Mouse (Mus musculus) liver, adult 2 months (tissue): ENCODE measurements around the gene Fxyd7. TPM values are rescaled to one million over a fixed set of nuclear protein-coding genes. Genes with fewer than 3 reads are reported as not detected.

Experiments
- DNase-seq: peaks from one replicate; pipeline ENCODE4 v3.0.0-alpha.2; 2011; ENCODE audit warnings: low read depth, low spot score; ENCODE audit errors: extremely low read depth
- H3K27ac ChIP-seq: fragments of 200-500 bp; replicated peaks from 2 replicates; pipeline ENCODE4 v1.5.1; 2012; ENCODE audit warnings: low read depth, mild to moderate bottlenecking, control low read depth, inconsistent platforms, low read length; ENCODE audit not compliant: insufficient read depth
- H3K27me3 ChIP-seq: fragments of 200-500 bp; 2 replicates; pipeline ENCODE4 v1.6.1; 2012; ENCODE audit warnings: mild to moderate bottlenecking, moderate library complexity, low read length, inconsistent platforms; ENCODE audit not compliant: control insufficient read depth, insufficient read depth
- H3K36me3 ChIP-seq: fragments of 200-500 bp; 2 replicates; pipeline ENCODE4 v1.6.1; 2012; ENCODE audit warnings: low read length, inconsistent platforms; ENCODE audit not compliant: control insufficient read depth, insufficient read depth
- H3K4me1 ChIP-seq: fragments of 200-500 bp; 2 replicates; pipeline ENCODE4 v1.6.1; 2011; ENCODE audit warnings: low read length; ENCODE audit not compliant: control insufficient read depth, insufficient read depth
- H3K4me3 ChIP-seq: fragments of 200-500 bp; 2 replicates; pipeline ENCODE4 v1.5.1; 2011; ENCODE audit warnings: low read depth, mild to moderate bottlenecking, control low read depth, low read length, moderate library complexity; ENCODE audit not compliant: insufficient read depth
- H3K79me2 ChIP-seq: fragments of 200-500 bp; 2 replicates; pipeline ENCODE4 v1.6.1; 2012; ENCODE audit warnings: inconsistent platforms, mild to moderate bottlenecking, low read length, moderate library complexity; ENCODE audit not compliant: control insufficient read depth, insufficient read depth
- H3K9ac ChIP-seq: fragments of 200-500 bp; 2 replicates; pipeline ENCODE4 v1.6.1; 2012; ENCODE audit warnings: low read depth, mild to moderate bottlenecking, control low read depth, inconsistent platforms, low read length
- CTCF ChIP-seq: fragments of 200-500 bp; IDR thresholded peaks from 2 replicates; pipeline ENCODE4 v1.5.1; 2011; ENCODE audit warnings: low read depth, low read length, control low read depth
- POLR2A ChIP-seq: fragments of 200-500 bp; IDR thresholded peaks from 2 replicates; pipeline ENCODE4 v1.6.1; 2011; ENCODE audit warnings: low read length, control low read depth; ENCODE audit not compliant: insufficient read depth; ENCODE audit errors: extremely low read depth
- WGBS: fragments of 180-500 bp; shearing (Covaris S2); methylation state at CpG from one replicate; pipeline ENCODE4 v1.1.7; 2018; 5-methylcytosine and 5-hydroxymethylcytosine counted together
- polyA plus RNA-seq: library from polyadenylated mRNA; depleted of rRNA; stranded (reverse); fragments of >200 nt; gene quantifications from 2 replicates; pipeline ENCODE4 v1.2.3, GENCODE M21; 2012
- total RNA-seq: library from RNA; depleted of rRNA; stranded (reverse); fragments of >200 nt; gene quantifications from 2 replicates; pipeline ENCODE4 v1.2.3, GENCODE M21; 2014

Gene Fxyd7
- total and polyA plus RNA-seq, 2 experiments = 0.92 TPM; not detected in 1

DNA sequence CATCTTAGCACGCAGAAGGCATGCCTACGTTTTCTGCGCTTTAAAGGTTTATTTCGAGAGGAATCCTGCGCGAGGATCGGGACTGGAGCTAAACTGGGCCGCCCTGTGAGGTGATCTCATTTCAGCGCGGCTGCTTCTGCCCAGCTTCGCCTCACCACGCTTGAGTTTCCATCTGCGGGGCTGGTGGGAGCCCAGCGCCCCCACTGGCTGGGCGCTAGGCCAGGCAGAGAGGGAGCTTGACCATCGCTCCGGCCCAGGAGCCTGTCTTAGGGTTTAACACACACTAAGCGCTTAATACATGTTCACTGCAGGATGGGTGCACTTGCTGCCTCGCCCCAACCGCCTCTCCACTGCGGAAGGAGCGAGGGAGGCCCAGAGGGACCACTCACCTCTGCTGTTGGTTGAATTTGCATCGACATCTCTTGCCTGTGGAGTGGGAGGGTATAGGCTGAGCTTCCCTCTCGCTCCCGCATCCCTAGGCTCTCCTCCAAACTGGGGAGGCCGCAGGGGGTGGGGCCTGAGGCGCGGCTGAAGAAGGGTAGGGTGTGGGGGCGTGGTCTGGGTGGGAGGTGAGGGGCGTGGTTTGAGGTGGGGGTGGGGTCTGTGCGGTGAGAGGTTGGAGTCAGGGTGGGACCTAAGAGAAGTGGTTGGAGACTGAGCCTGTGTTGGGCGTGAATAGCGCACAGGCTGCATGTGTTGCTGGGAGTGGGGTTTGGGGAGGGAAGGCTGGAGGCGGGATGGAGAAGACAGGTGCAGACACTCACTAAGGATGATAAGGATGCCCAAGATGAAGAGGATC lies 1.6 kb upstream of the Fxyd7 start:
- 62% methylated on average over 34 of the region's 34 CpGs for WGBS
- Histone ChIP-seq H3K4me1 (peaks cover 24% of the 10 kb centered on the region), H3K27me3 (no peaks in the 10 kb centered on the region), H3K79me2 (0 out of 2 replicates have a peak, but pooled peaks cover 2% of the 10 kb centered on the region), H3K9ac (no peak overlapping the region), H3K4me3 (peak overlapping the region; percentile 25), H3K27ac (no peak overlapping the region), H3K36me3 (peaks cover 3% of the 10 kb centered on the region)
- DNase-seq = no peak
- no peak for TF ChIP-seq CTCF
- 0 out of 2 replicates have a peak, but pooled peaks have one; percentile 20 for TF ChIP-seq POLR2A

DNA sequence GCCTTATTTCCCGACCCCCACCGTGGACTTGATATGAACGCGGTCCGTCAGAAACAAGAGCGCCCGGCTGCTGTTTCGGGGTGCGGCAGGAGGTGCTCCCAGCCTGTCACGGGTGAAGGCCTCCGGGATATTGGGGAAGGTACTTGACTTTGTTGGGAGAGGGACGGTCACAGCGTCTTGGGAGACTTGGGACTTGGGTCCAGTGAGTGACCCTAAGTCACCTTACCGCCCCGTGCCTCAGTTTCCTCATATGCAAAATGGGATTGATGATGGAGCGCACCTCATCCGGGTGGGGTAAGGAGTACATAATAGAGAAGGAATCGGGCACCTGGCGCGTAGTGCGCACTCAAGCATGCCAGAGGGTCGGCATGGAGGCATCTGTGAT lies 976 bp upstream of the Fxyd7 start:
- Histone ChIP-seq H3K79me2 (0 out of 2 replicates have a peak, but pooled peaks cover 2% of the 10 kb centered on the region), H3K4me3 (no peak overlapping the region), H3K36me3 (peaks cover 3% of the 10 kb centered on the region), H3K9ac (no peak overlapping the region), H3K4me1 (peaks cover 19% of the 10 kb centered on the region), H3K27me3 (no peaks in the 10 kb centered on the region), H3K27ac (no peak overlapping the region)
- DNase-seq = no peak
- TF ChIP-seq POLR2A (no peak), CTCF (no peak)
- WGBS = 72% methylated on average over 22 of the region's 22 CpGs

DNA sequence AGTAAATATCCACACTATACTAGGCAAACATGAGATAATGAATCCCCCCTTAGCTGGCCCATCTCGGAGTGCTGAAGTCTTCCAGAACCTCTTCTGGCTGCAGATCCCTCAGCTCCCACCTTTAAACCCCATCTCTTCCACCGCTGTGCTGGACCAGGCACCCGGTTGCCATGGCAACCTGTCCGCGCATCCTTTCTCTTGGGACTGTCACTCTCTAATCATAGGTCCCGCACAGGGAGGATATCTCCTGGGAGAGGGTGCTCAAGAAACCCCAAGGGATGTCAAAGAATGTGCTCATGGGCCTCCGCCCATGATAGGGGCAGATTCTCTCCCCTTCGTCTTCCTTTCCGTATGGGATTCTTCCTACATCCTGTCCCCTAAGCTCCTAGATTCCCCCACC lies 346 bp downstream of the Fxyd7 start:
- no peak overlapping the region for H3K4me3 ChIP-seq
- DNase-seq = no peak
- H3K79me2 ChIP-seq = 0 out of 2 replicates have a peak, but pooled peaks cover 2% of the 10 kb centered on the region
- TF ChIP-seq POLR2A (no peak), CTCF (no peak)
- no peak overlapping the region for H3K9ac ChIP-seq
- peaks cover 3% of the 10 kb centered on the region for H3K36me3 ChIP-seq
- H3K27me3 ChIP-seq = no peaks in the 10 kb centered on the region
- 76% methylated on average over 9 of the region's 9 CpGs for WGBS
- no peak overlapping the region for H3K27ac ChIP-seq
- peaks cover 10% of the 10 kb centered on the region; the same call in 1 of the 2 replicates for H3K4me1 ChIP-seq

DNA sequence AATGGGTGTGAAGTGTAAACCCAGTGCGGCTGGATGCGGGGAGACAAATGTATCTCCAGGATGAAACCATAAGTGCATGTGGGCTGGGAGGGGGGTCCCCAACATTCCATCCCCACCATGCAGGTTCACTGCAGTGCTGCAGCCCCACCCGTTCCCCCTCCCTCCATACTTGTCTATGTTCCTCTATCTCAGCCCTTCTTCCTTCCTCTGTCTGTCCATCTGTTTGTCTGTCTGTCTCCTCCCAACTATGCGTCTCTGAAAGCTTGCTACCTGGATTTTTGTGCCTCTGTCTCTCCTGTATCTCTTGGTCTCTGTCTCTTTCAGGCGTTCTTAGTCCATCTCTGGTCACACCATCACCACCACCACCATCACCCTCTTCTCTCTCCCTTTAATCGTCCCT lies 780 bp downstream of the Fxyd7 start:
- no peak for DNase-seq
- H3K79me2 ChIP-seq = 0 out of 2 replicates have a peak, but pooled peaks cover 2% of the 10 kb centered on the region
- no peak overlapping the region for H3K27ac ChIP-seq
- H3K4me3 ChIP-seq = no peak overlapping the region
- WGBS = 61% methylated on average over 6 of the region's 6 CpGs
- TF ChIP-seq CTCF = no peak
- TF ChIP-seq POLR2A = no peak
- H3K27me3 ChIP-seq = no peaks in the 10 kb centered on the region
- H3K9ac ChIP-seq = no peak overlapping the region
- H3K36me3 ChIP-seq = peaks cover 3% of the 10 kb centered on the region
- H3K4me1 ChIP-seq = peaks cover 10% of the 10 kb centered on the region; the same call in 1 of the 2 replicates

DNA sequence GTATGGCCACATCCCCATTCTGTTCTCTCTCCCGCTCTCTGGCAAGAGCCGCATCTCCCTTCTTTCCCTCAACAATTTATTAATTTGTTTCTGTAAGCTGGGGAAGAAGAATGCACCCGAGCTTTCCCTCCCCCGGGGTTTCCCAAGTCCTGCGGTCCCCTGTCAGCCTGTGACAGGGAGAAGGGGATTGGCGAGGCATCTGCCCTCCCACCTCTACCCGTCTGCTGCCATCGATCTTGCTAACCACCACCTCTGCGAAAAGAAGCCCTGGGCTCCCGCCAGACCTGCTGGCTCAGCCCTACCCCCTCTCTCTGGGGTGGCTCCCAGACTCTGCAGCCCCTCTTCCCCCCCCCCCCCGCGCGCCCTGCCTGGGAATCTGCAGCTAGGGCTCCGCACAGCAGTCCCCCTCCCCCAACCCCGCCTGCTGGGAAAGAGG lies 1.4 kb downstream of the Fxyd7 start:
- no peak overlapping the region for H3K27ac ChIP-seq
- H3K4me1 ChIP-seq = peaks cover 10% of the 10 kb centered on the region; the same call in 1 of the 2 replicates
- no peaks in the 10 kb centered on the region for H3K27me3 ChIP-seq
- no peak for DNase-seq
- H3K36me3 ChIP-seq = peaks cover 3% of the 10 kb centered on the region
- WGBS = 52% methylated on average over 13 of the region's 15 CpGs
- H3K9ac ChIP-seq = no peak overlapping the region
- H3K79me2 ChIP-seq = 0 out of 2 replicates have a peak, but pooled peaks cover 2% of the 10 kb centered on the region
- H3K4me3 ChIP-seq = no peak overlapping the region
- TF ChIP-seq CTCF (no peak), POLR2A (no peak)
